Mouse (Mus musculus) olfactory bulb, adult 2 months (tissue): ENCODE results near the gene Gm17657.

Source experiments
- CTCF ChIP-seq: fragments of 200-500 bp; IDR thresholded peaks from 2 replicates; pipeline ENCODE4 v1.5.1; 2012; ENCODE audit warnings: low read depth, mild to moderate bottlenecking, low read length, moderate library complexity; ENCODE audit not compliant: insufficient read depth
- POLR2A ChIP-seq: fragments of 200-500 bp; IDR thresholded peaks from 2 replicates; pipeline ENCODE4 v1.6.1; 2012; ENCODE audit warnings: mild to moderate bottlenecking, low read depth, low read length, moderate library complexity; ENCODE audit not compliant: insufficient read depth

DNA sequence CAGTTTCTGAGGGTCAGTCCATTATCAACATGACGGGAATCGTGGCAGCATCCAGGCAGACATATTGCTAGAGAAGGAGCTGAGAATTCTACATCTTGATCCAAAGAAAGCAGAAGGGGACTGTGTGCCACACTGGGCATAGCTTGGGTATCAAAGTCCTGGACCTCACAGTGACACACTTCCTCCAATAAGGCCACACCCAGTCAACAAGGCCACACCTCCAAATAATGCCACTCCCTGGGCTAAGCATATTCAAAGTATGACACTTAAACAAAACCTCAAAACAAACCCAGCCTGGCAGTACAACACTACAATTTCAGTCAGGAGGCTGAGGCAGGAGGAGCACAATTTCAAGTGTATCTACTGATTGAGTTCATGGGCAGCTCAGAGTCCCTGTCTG, 66.2 kb downstream of the Gm17657 start:
- TF ChIP-seq POLR2A (no peak), CTCF (no peak)
